ENCODE assay signal across 11 mouse cellular contexts in the genomic region with DNA sequence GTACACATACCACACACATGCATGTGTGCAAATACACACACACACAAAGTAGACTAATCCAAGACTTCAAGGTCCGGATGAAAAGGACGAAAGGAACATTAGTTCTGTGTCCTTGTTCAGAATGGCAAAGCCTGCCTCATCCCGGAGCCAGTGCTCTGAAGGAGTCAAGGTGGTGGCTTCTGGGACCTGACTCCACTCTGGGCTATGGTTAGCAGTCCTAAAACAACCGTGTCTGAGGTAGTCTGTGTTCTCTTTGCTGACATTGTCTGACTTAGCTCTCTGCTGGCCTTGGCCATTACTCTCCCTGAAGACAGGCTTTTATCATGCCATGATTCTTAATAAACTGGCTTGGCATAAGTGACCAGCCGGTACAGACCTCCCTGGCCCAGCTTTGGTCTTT.
"Had no signal": no experiment of that assay in that cellular context is flagged by ENCODE, and none has a peak within 500 bp of the region (broad histone marks: within the 10 kb centered on the region; RNA-seq: fewer than 3 reads in every experiment).

No protein-coding gene starts in this region.

- DNase-seq: retina, postnatal 1 day; right cerebral cortex, adult 18-20 months; right cerebral cortex, postnatal 14 days; right cerebral cortex, postnatal 25 days; right cerebral cortex, postnatal 4 days; spleen, adult 18-20 months; thymus, adult 18-20 months; thymus, adult 2 months; thymus, postnatal 14 days; thymus, postnatal 25 days; thymus, postnatal 36 days had no signal
